Mouse (Mus musculus): ENCODE measurements around the gene Cdh13. TPM values are rescaled to one million over a fixed set of nuclear protein-coding genes. Genes with fewer than 3 reads are reported as not detected.

The Cdh13 gene
- total RNA-seq, 1 experiment from 2014 or later, result 6.3 TPM

DNA sequence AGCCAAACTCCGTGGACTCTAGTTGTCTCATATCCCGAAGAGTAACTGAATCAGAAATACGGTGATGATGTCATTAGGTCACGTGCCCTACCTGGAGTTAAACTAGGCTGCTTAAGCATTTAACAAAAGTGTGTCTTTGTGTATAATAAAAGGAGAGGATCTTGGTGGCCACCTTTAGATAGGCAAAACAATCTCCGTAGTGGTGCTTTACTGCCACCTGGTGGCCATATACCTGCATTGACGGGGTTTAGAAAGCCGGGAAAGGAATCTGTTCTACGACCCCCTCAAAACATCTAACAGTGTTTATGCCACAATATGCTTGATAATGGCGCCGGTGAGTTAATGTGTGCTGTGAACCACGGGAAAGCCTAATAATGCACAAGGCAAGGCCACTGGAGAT is 781.0 kb downstream of the Cdh13 start:
- peak; percentile 51 for DNase-seq

DNA sequence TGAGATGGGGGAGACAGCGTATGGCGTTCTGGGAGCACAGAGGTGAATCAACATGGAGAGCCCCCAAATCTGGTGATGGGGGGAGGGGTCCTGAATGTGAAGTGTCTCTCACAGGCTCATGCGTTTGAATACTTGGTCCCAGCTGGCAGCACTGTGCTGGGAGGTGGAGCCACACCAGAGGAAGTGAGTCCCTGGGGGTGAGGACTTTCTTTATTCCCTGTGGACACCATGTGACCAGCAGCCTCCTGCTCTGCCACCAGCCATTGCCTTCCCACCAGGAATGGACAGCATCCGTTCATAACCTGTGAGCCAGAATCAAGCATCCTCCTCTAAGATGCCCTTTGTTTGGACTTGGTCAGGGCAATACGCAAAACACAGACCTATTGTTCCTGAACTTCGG is 788.8 kb downstream of the Cdh13 start:
- DNase-seq, result no peak

DNA sequence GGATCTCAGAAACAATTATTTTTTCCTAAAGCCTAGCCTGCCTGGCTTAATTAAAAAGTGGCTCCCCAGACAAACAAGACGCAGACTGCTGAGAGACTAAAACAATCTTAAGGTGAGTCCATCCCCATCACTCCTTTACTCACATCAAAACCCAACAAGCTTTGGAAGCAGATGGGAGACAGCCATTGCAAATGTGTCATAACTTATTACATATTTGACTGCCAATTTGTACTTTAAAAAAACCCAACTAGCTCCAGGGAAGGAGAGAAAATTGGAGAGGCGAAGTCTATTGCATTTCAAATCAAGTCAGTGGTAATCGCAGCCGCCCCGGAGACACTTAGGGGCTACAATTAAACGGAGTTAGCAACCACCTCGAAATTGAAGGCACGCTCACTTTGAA is 801.5 kb downstream of the Cdh13 start:
- no peak for DNase-seq

DNA sequence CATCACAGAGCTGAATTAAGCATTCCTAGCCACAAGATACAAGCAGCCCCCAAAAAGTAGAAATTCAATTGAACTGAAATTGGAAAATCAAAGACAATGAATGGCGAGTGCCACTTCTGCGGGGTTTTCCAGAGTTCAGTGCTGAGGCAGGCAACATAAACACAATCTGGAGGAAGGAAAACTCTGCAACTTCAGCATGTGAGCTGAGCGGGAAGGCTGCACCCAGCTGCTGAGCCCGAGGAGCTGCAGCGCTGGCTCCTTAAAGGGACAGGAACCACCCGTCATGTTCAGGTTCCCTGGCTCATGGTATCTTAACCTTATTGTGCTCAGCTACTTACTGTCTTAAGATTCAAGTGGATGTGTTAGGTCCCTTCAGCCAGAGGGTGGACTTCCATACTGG is 814.7 kb downstream of the Cdh13 start:
- no peak for DNase-seq

DNA sequence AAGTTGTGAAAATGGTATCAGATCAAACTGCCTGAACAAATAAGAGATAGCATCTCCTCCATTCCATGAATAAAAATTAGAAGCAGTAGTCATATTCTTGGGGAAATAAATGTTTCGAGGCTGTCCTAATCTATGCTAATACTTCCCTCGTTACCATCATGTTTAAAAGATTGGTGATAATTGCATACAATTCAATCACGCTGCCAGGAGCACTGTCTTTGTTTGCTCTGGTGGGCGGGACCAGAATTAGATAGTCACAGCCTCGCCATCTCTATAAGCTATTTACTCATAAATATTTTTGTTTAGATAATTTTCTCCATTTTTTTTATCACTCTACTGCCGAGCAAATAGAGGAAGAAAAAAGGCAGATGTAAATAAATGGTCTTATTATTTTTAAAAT is 819.3 kb downstream of the Cdh13 start:
- no peak for DNase-seq

DNA sequence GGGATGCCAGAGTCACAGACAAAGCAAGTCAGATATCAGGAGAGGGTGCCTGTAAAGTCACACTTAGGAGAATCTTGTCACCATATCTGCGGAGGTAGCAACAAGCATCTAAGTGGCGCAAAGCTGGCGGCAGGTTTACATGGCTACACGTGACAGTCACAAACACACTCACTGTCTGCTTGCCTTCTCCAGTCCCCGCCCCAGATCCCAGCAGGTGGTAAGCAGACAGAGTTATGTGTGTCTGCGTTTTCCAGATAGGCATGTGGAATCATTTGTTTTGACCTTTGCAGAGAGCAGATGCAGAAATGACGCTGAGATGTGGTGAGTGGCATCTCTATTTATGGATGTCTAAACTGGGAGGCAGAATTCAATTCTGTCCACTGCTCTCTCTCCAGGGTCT is 826.1 kb downstream of the Cdh13 start:
- no peak for DNase-seq

DNA sequence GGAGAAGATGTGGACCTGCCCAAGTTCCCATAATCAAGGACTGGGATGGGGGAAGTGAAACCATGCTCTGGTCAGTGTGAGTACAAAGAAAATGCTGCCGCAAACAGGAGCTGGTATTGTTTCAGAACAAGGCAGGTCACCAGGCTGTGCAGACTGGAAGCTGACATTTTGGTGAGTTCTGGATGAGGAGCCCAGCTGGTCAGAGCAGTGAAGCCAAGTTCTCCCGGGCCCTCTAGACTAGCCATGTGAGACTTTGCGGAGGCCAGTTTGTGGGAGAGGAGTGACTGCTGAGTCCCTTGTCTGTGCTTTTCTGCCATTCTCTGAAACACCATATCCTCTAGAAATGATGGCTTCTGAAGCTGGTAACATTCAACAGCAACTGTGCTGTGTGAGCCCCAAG is 829.3 kb downstream of the Cdh13 start:
- no peak for DNase-seq

DNA sequence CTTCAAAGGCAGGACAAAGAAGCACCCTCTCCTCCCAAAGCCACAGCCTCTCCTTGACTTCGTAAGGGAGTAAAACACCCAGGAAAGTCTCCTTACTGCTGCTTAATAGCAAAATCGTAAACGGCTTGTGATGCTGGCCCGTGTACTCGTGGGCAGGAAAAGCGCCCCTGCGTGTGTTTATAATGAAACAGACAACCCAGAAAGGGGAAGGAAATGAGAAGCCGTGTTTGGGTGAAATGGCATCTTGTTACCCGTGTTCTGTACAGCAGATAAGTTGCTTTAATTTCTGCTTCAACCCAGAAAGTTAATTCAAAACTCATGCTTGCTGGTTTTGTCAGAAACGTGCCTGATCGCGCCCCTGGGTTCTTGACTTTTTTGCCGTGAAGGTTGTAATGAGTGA is 837.7 kb downstream of the Cdh13 start:
- no peak for DNase-seq

DNA sequence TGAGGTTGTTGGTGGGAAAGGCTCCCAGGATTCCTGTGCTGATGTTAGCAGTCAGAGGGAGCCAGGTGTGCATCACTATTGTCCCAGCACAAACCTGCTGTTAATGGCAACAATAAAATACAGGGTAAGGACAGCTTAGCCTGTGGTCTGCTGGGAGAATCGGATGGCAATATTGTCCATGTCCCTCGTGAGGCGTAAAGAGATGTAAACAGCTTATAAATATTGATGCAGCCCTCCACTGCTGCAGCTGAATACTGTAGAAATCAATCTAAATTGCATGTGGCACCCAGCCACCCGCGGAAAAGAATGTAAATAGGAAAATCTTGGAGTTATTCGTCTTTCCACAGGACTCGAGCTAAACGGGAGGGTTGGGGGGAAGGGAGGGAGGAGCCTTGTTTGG is 844.3 kb downstream of the Cdh13 start:
- DNase-seq, result no peak

DNA sequence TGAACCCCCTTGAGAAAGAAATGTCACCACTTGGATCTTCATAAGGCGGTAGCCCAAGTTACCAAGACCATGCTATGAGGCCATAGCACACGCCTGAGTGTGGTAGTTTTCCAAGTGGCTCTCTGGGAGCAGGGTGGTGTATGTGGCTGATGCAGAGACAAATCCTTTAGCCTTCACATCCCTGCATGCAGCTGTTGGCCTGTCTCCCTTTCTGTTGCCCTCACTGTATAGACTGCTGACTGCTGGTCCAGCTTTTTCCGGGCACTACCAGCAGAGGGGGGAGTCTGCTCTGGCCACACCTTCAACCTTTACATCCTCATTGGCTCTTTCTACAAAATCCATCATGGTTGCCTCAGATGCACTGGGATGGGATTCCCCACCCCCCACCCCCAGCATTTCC is 844.7 kb downstream of the Cdh13 start:
- DNase-seq, result no peak

DNA sequence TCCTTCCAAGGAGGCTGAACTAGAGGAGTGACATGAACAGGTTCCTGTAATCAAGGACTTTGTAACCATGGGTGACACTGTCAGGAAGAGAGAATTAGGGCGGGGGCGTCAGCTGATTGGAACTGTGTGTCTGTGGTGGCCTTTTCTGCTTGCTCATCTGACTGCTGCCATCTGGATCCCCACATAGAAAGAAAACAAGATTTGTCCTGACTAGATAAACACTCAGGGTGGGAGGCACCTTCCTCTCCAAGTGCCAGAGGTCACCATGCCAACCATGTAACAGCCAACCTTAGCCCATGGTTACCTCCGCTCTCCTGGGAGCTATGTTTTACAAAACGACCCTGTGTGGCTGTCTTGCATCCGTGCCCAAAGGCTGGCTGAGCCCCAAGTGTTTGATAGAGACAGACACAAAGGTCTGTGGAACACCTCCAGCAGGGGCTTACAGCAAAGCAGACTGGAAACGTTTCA is 873.0 kb downstream of the Cdh13 start:
- DNase-seq, result no peak

DNA sequence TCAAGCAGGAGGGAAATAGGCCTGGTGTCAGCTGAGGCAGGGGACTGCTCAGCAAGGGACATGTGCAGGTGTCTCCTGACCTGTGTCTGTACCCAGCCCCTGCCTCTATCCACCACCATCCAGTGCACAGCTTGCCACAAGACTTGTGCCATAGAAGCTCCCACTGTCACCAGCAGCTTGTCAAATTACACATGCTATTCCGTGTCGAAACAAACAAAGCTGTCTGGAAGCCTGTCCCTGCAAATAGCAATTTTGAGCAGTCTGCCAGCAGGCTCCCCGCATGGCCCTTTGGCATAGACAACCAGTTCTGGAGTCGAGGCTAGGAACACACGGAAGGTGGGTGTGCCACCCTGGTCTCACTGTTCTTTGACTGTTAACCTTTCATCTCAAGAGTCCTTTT is 875.1 kb downstream of the Cdh13 start:
- no peak for DNase-seq

DNA sequence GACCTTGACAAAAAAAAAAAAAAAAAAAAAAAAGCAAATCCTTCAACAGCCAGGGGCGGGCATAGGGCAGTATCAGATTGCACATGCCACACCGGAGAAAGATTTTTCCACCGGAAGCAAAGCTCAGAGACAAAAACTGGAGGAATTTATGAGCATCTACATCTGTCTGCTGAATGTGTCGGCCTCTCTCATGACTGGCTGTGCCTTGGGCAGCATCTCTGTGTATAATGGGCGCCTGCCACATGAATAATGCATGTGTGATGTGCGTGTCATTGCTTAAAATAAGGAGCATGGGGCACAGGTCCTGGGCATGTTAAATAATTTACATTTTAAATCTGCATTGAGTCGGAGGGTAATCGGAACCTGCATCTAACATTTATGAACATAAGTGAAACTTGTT is 876.3 kb downstream of the Cdh13 start:
- no peak for DNase-seq

DNA sequence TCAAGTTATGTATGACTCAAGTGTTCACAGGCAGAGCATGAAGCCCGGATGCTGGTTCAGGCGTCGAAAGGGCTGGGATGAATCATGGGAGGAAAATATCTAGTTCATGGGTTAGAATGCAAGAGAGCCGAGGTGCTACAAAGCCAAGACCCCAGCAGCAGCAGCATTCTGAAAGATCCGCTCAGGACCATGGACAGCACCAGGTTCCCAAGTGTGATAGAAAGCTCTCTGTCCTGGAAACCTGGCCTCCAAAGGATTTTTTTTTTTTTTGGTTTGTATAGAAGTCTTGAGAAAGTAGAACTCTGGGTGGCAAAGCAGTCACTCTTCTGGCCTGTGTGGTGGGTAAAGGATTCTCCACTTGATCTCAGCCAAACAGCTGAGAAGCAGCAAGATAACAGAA is 880.5 kb downstream of the Cdh13 start:
- no peak for DNase-seq

DNA sequence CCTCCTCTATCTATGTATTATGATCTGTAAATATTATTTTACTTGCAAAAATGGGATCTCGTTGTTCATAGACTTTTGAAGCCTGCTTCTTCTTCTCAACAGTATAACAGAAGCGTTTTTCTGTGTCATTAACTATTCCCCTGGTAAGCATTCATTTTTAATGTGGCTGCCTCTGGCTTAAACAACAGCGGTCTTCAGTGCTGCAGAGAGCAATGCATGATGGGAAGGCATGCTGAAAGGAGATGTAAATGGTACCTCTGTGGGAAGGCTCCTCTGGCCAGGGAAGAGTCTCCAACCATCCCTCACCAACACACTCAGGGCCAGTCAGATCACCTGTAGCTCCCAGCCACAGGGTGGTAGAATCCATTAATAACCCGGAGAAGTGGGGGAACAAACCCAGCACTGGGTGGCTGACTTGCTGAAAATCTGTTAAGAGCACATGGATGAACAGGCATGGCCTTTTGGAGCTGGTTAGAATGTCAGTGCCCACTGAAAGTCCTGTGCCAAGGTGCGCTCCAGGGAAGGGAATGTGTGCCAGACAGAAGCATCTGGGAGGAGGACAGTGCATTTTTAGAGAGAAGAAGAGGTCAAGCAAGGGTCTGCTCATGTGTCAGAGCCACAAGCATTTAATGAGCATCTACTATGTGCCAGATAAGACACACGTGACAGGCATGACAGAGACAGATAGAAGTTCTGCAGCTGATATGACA is 893.8 kb downstream of the Cdh13 start:
- no peak for DNase-seq

DNA sequence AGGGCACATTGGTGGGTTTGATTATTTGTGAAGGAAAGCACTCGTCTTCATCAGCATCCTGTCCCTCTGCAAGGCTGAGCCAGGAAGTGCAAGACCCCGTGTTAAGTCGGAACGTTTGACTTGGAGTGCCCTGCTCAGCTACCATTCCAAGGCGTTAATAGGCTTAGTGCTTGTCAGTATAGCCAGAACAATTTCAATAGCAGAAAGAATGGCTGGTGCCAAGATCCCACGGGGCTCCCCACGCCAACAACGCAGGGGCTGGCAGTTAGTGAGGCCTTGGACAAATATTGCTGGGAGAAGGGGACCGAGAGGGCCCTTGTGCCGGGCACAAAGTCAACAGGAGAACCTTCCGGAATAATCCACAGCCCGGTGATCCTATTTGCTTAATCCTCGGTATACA is 897.1 kb downstream of the Cdh13 start:
- no peak for DNase-seq

DNA sequence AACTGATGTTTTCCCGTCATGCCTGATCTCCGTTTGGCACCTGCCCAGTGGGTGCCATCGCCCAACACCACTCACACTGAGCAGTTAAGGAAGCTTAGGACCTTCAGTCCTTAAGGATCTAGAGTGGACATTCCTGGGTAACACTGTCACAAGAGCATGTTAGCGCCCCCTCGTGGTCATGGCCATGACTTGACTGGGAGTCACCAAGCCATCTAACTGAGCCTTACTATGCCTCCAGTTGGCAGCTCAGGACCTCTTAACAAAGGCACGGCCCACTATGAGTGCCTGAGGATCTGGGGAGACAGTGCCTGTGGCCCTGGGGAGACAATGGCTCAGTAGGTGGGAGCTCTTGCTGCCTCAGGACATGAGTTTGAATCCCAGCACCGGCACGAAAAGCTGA is 912.2 kb downstream of the Cdh13 start:
- peak; percentile 19 for DNase-seq

DNA sequence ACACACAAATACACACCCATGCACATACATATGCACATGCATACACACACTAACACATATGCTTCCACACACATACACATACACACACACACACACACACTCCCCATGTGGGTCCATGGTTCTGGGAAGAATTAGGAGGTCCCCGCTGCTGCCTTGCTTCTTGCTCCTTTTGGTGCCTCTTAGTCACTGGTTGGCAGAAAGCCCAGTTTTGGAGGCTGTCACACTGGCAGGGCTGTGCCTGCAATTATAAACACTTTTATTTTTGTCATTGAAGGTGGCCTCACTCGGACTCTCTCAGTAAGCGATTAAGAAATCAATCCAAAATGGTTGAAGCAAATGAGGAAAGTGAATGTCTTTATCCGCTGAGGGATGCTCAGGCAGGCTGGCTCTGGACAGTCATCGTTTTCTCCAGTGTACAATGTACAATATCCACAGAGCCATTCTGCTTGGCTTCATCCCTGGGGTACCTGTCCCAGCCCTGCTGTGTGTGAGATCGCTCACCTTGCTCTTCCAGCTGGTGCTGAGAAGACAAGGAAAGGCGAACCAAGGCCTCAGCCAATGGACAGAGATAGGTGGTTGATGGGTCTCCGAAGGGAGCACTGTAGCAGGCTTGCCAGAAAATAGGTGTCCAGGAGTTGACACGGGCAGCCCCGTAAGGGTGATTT is 913.1 kb downstream of the Cdh13 start:
- DNase-seq, result peak; percentile 48

DNA sequence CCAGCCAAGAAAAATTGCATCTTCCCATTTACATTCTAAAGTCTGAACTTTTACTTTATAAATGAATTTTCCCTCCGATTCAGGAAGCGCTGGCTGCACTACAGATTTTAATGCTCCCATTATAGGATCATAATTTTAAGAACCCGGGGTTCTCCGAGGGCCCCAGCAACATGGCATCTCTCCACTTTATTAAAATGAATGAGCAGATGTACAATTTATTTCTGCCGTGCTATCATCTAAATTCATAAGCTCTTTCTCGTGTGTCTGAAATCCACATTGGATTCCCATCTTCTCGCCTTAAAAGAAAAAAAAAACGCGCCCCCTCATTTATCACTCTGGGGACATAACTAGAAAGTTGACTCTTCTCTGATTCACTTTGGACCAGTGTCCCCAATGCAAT is 925.0 kb downstream of the Cdh13 start:
- no peak for DNase-seq

DNA sequence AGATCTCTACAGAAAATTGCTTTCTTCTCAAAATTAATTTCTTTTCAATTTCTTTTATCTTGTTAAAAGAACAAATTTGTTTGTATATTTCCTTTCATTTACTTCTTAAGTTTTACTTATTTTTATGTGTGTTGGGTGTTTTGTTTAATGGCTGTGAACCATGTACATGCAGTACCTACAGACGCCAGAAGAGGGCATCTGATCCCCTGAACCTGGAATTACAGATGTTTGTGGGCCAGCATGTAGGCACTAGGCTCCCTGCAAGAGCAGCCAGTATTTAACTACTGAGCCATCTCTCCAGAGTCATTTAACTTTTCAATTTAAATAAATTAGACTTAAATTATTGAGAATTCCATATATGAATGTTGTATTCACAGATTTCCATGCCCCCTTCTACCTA is 941.0 kb downstream of the Cdh13 start:
- peak; percentile 41 for DNase-seq

DNA sequence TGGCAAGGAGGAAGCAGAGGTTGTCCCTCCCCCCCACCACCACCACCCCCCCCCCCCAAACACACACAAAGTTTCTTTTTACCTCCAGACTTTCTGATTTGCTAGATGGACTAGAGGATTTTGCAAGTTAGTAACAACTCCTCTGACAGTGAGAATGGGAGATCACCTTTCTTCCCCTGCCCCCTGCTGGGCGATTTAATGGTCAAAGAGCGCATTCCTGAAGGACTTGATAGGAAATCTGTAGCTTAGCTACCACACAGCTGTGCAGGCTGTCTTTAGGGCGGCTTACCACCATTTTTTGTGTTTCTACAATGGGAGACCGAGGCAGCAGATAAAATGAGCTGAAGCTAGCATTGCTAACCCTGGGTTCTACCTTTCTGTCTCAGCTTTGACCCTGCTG is 961.6 kb downstream of the Cdh13 start:
- no peak for DNase-seq

DNA sequence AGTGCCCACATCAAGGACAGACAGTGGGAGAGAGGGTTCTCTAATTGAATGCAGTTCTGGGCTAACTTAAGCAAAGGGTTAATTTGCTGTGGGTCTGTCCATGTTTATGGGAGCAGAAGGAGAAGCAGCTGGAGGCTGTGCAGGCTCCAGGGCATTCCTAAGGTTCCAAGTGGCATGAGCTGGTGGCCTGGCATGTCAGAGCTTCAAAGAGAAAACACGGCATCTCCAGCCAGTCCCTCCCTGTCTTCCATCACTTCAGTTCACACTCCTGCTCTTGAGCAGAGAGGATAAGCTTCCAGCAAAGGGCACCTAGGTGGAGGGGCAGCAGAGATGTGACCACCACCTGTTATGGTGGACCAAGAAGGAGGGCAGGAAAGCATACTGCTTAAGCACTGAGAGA is 962.1 kb downstream of the Cdh13 start:
- DNase-seq, result no peak

DNA sequence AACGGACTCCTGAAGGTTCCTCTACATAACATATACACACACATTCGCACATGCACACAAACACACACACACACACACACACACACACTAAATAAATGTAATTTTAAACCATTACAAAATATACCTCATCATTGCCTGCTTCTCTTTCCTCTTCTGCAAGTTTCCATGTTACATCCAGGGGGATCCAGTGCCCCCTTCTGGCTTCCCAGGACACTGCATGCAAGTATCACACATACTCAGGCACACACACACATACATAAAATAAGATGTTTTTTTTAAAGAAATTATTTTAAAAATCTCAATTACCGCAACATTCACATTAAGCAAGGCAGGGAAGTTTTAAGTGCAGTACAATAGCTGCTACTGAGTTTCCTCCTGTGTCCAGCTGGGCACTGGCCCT is 970.8 kb downstream of the Cdh13 start:
- no peak for DNase-seq

DNA sequence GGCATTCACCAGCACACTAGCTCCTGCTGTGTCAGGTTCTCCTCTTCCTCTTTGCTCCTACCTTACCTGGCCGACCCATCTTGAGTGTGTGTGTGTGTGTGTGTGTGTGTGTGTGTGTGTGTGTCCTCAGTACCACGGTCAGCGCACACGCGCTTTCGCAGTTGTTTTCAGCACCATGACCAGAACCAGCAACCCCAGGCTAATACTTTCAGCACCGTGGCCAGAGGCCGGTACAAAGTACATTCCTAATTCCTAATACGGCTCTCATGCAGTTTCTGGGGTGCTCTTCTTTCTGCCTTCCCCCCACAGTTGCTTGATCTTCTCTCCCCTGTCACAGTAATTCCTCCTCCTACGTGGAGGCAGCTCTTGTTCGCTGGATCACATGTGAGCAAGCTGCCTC is 975.1 kb downstream of the Cdh13 start:
- DNase-seq, result peak; percentile 27
